Mouse (Mus musculus): Measurements from ENCODE around the gene Pdcd2. TPM values are rescaled to one million over a fixed set of nuclear protein-coding genes. Genes with fewer than 3 reads are reported as not detected.
"Not testable (repeated sequence)": the region's sequence is repeated elsewhere in the genome, so short reads cannot be mapped to it uniquely, and the experiment has no call there.

Gene Pdcd2
- polyA plus RNA-seq, 1 experiment from 2014 or later, result 64.2 TPM

- no peak overlapping the region for H3K9ac ChIP-seq (replicated peaks; ENCODE audit: low read length)
- no peak overlapping the region for H3K4me2 ChIP-seq (ENCODE audit: low read depth, low read length)
- H3K36me3 ChIP-seq (replicated peaks; ENCODE audit: control insufficient read depth, insufficient read depth, low read depth, low read length), result no peaks in the 10 kb centered on the region
- H3K4me1 ChIP-seq (ENCODE audit: control insufficient read depth, insufficient read depth, low read length), result no peaks in the 10 kb centered on the region
- no peak overlapping the region for H3K27ac ChIP-seq (replicated peaks; ENCODE audit: low read depth, low read length)
- ATAC-seq (replicated peaks; ENCODE audit: insufficient number of reproducible peaks, low FRiP score, low TSS enrichment, low read depth), result no peak
- H3K27me3 ChIP-seq (ENCODE audit: control insufficient read depth, insufficient read depth, low read length), result no peaks in the 10 kb centered on the region
- H3K9me3 ChIP-seq (replicated peaks; ENCODE audit: control insufficient read depth, low read length), result no peaks in the 10 kb centered on the region
- no peak for DNase-seq (ENCODE audit: low spot score)
- 68% methylated on average over 4 of the region's 4 CpGs for WGBS
- no peak overlapping the region for H3K4me3 ChIP-seq (ENCODE audit: low read depth, low read length)
These were observed 19.3 kb upstream of the Pdcd2 start for GRCm38 (mm10) chr17:15546440-15546839.

GRCm38 (mm10) chr17:15543868-15544267 is 16.8 kb upstream of the Pdcd2 start:
- H3K9ac ChIP-seq (replicated peaks; ENCODE audit: low read length); H3K9me3 ChIP-seq (replicated peaks; ENCODE audit: control insufficient read depth, low read length); H3K4me2 ChIP-seq (ENCODE audit: low read depth, low read length); H3K27me3 ChIP-seq (ENCODE audit: control insufficient read depth, insufficient read depth, low read length); H3K4me3 ChIP-seq (ENCODE audit: low read depth, low read length); ATAC-seq (replicated peaks; ENCODE audit: insufficient number of reproducible peaks, low FRiP score, low TSS enrichment, low read depth); H3K27ac ChIP-seq (replicated peaks; ENCODE audit: low read depth, low read length); H3K36me3 ChIP-seq (replicated peaks; ENCODE audit: control insufficient read depth, insufficient read depth, low read depth, low read length); H3K4me1 ChIP-seq (ENCODE audit: control insufficient read depth, insufficient read depth, low read length); DNase-seq (ENCODE audit: low spot score): not testable (repeated sequence)
- whole genome bisulfite sequencing, result 61% methylated on average over 4 of the region's 4 CpGs

DNA sequence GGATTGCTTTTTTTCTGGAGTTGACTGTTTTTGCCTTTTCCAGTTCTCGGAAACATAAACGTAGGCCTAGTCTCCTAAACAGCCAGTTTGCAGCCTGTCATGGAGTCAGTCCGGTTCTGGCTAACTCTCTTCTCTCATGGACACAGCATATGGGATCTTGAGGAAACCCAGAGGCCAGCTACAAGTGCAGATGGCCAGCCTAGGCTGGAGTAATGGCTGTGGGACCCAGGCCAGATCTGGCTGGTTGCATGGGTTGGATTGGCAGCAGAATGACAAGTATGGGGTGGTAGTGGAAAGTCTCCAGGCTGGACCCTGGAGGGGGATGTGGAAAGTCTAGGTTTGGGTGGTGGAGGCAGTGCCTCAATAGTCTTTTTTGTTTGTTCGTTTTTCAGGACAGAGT is 13.2 kb upstream of the Pdcd2 start:
- WGBS, result 81% methylated on average over 4 of the region's 4 CpGs
- Histone ChIP-seq H3K27me3 (ENCODE audit: control insufficient read depth, insufficient read depth, low read length) (peaks cover 7% of the 10 kb centered on the region; the same call in 1 of the 2 replicates), H3K36me3 (replicated peaks; ENCODE audit: control insufficient read depth, insufficient read depth, low read depth, low read length) (no peaks in the 10 kb centered on the region), H3K27ac (replicated peaks; ENCODE audit: low read depth, low read length) (no peak overlapping the region), H3K9ac (replicated peaks; ENCODE audit: low read length) (no peak overlapping the region), H3K4me2 (ENCODE audit: low read depth, low read length) (no peak overlapping the region), H3K4me3 (ENCODE audit: low read depth, low read length) (no peak overlapping the region), H3K4me1 (ENCODE audit: control insufficient read depth, insufficient read depth, low read length) (no peaks in the 10 kb centered on the region), H3K9me3 (replicated peaks; ENCODE audit: control insufficient read depth, low read length) (no peaks in the 10 kb centered on the region)
- no peak for DNase-seq (ENCODE audit: low spot score)
- ATAC-seq (replicated peaks; ENCODE audit: insufficient number of reproducible peaks, low FRiP score, low TSS enrichment, low read depth), result no peak

- Histone ChIP-seq H3K4me1 (ENCODE audit: control insufficient read depth, insufficient read depth, low read length) (no peaks in the 10 kb centered on the region), H3K4me3 (ENCODE audit: low read depth, low read length) (peak overlapping the region; percentile 43), H3K4me2 (ENCODE audit: low read depth, low read length) (peak overlapping the region; percentile 86), H3K9ac (replicated peaks; ENCODE audit: low read length) (peak overlapping the region; percentile 65), H3K27ac (replicated peaks; ENCODE audit: low read depth, low read length) (no peak overlapping the region), H3K9me3 (replicated peaks; ENCODE audit: control insufficient read depth, low read length) (no peaks in the 10 kb centered on the region), H3K36me3 (replicated peaks; ENCODE audit: control insufficient read depth, insufficient read depth, low read depth, low read length) (no peaks in the 10 kb centered on the region), H3K27me3 (ENCODE audit: control insufficient read depth, insufficient read depth, low read length) (peaks cover 9% of the 10 kb centered on the region; the same call in 1 of the 2 replicates)
- WGBS, result under 1% methylated on average over 29 of the region's 33 CpGs
- DNase-seq (ENCODE audit: low spot score) (peak; percentile 45), ATAC-seq (replicated peaks; ENCODE audit: insufficient number of reproducible peaks, low FRiP score, low TSS enrichment, low read depth) (0 out of 2 replicates have a peak, but pooled peaks have one; percentile 44)
These were observed 9.4 kb upstream of the Pdcd2 start for GRCm38 (mm10) chr17:15536457-15536904.

DNA sequence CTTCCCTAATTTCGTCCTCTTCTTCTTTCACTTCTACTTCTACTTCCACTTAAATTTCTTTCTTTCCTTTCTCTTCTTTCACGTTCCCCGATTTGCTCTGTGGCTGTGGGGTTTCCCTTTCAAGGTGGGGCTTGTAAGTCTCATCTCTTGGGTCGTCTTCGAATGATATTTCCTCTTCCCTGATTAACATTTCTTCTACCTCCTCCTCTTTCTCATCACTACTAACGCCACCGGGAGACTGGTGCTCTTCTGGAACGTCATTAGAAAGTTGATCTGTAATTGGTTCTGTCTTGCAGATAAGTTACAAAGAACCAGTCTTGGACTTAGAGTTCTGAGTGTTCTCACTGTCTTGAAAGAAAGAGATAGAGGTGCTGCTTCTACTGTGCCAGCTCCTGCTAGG is 8.8 kb upstream of the Pdcd2 start:
- Histone ChIP-seq H3K27ac (replicated peaks; ENCODE audit: low read depth, low read length) (no peak overlapping the region), H3K9ac (replicated peaks; ENCODE audit: low read length) (no peak overlapping the region), H3K9me3 (replicated peaks; ENCODE audit: control insufficient read depth, low read length) (no peaks in the 10 kb centered on the region), H3K36me3 (replicated peaks; ENCODE audit: control insufficient read depth, insufficient read depth, low read depth, low read length) (no peaks in the 10 kb centered on the region), H3K4me2 (ENCODE audit: low read depth, low read length) (peak overlapping the region; percentile 86), H3K4me3 (ENCODE audit: low read depth, low read length) (peak overlapping the region; percentile 43), H3K27me3 (ENCODE audit: control insufficient read depth, insufficient read depth, low read length) (peaks cover 9% of the 10 kb centered on the region; the same call in 1 of the 2 replicates), H3K4me1 (ENCODE audit: control insufficient read depth, insufficient read depth, low read length) (no peaks in the 10 kb centered on the region)
- ATAC-seq (replicated peaks; ENCODE audit: insufficient number of reproducible peaks, low FRiP score, low TSS enrichment, low read depth), result no peak
- no peak for DNase-seq (ENCODE audit: low spot score)
- WGBS, result 14% methylated on average over 8 of the region's 8 CpGs

- no peak overlapping the region for H3K4me3 ChIP-seq (ENCODE audit: low read depth, low read length)
- no peak overlapping the region for H3K4me2 ChIP-seq (ENCODE audit: low read depth, low read length)
- no peak for ATAC-seq (replicated peaks; ENCODE audit: insufficient number of reproducible peaks, low FRiP score, low TSS enrichment, low read depth)
These were observed 8.2 kb upstream of the Pdcd2 start for GRCm38 (mm10) chr17:15535162-15535800.

GRCm38 (mm10) chr17:15530141-15530540 is 3.0 kb upstream of the Pdcd2 start:
- H3K9ac ChIP-seq (replicated peaks; ENCODE audit: low read length), result no peak overlapping the region
- DNase-seq (ENCODE audit: low spot score) (peak; percentile 73), ATAC-seq (replicated peaks; ENCODE audit: insufficient number of reproducible peaks, low FRiP score, low TSS enrichment, low read depth) (no peak)
- no peak overlapping the region for H3K4me2 ChIP-seq (ENCODE audit: low read depth, low read length)
- H3K27me3 ChIP-seq (ENCODE audit: control insufficient read depth, insufficient read depth, low read length), result no peaks in the 10 kb centered on the region
- no peak overlapping the region for H3K27ac ChIP-seq (replicated peaks; ENCODE audit: low read depth, low read length)
- no peak overlapping the region for H3K4me3 ChIP-seq (ENCODE audit: low read depth, low read length)
- no peaks in the 10 kb centered on the region for H3K36me3 ChIP-seq (replicated peaks; ENCODE audit: control insufficient read depth, insufficient read depth, low read depth, low read length)
- 8% methylated on average over 5 of the region's 5 CpGs for WGBS
- no peaks in the 10 kb centered on the region for H3K9me3 ChIP-seq (replicated peaks; ENCODE audit: control insufficient read depth, low read length)
- no peaks in the 10 kb centered on the region; the same call in 1 of the 2 replicates for H3K4me1 ChIP-seq (ENCODE audit: control insufficient read depth, insufficient read depth, low read length)

More at GRCm38 (mm10) chr17:15535162-15535800, 8.2 kb upstream of the Pdcd2 start:
- Histone ChIP-seq H3K9me3 (replicated peaks; ENCODE audit: control insufficient read depth, low read length) (no peaks in the 10 kb centered on the region), H3K36me3 (replicated peaks; ENCODE audit: control insufficient read depth, insufficient read depth, low read depth, low read length) (no peaks in the 10 kb centered on the region), H3K27me3 (ENCODE audit: control insufficient read depth, insufficient read depth, low read length) (peaks cover 9% of the 10 kb centered on the region; the same call in 1 of the 2 replicates), H3K4me1 (ENCODE audit: control insufficient read depth, insufficient read depth, low read length) (no peaks in the 10 kb centered on the region), H3K27ac (replicated peaks; ENCODE audit: low read depth, low read length) (no peak overlapping the region), H3K9ac (replicated peaks; ENCODE audit: low read length) (no peak overlapping the region)
- no peak for DNase-seq (ENCODE audit: low spot score)
- 66% methylated on average over 11 of the region's 11 CpGs for WGBS

DNA sequence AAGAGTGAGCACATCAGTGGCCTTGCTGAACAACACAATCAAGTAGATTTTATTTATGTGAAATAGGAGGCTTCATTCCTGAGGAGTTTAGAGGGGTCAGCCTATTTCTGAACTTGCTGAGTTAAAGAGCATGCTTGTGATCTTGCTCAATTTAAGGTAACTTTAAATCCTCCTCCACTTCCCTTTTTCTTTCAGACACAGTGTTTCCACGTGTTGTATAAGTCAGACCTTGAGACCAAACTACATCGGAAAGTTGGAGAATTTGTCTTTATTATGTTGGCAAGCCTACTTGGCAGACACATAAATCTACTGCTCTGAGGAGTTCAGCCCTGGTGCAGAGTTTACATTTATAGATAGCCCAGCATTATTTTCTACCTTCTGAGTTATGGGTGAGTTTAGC is 1.8 kb upstream of the Pdcd2 start:
- WGBS, result 81% methylated on average over 2 of the region's 2 CpGs
- DNase-seq (ENCODE audit: low spot score), result no peak
- no peak overlapping the region for H3K4me3 ChIP-seq (ENCODE audit: low read depth, low read length)
- H3K27ac ChIP-seq (replicated peaks; ENCODE audit: low read depth, low read length), result no peak overlapping the region
- ATAC-seq (replicated peaks; ENCODE audit: insufficient number of reproducible peaks, low FRiP score, low TSS enrichment, low read depth), result no peak
- H3K27me3 ChIP-seq (ENCODE audit: control insufficient read depth, insufficient read depth, low read length), result no peaks in the 10 kb centered on the region
- H3K4me1 ChIP-seq (ENCODE audit: control insufficient read depth, insufficient read depth, low read length), result no peaks in the 10 kb centered on the region; the same call in 1 of the 2 replicates
- no peaks in the 10 kb centered on the region for H3K9me3 ChIP-seq (replicated peaks; ENCODE audit: control insufficient read depth, low read length)
- H3K9ac ChIP-seq (replicated peaks; ENCODE audit: low read length), result no peak overlapping the region
- H3K36me3 ChIP-seq (replicated peaks; ENCODE audit: control insufficient read depth, insufficient read depth, low read depth, low read length), result no peaks in the 10 kb centered on the region
- H3K4me2 ChIP-seq (ENCODE audit: low read depth, low read length), result no peak overlapping the region
